Mouse (Mus musculus): ENCODE measurements around the gene Samm50.
A peak's percentile ranks its signal among the peaks of the same experiment; 100 is the strongest.

DNA sequence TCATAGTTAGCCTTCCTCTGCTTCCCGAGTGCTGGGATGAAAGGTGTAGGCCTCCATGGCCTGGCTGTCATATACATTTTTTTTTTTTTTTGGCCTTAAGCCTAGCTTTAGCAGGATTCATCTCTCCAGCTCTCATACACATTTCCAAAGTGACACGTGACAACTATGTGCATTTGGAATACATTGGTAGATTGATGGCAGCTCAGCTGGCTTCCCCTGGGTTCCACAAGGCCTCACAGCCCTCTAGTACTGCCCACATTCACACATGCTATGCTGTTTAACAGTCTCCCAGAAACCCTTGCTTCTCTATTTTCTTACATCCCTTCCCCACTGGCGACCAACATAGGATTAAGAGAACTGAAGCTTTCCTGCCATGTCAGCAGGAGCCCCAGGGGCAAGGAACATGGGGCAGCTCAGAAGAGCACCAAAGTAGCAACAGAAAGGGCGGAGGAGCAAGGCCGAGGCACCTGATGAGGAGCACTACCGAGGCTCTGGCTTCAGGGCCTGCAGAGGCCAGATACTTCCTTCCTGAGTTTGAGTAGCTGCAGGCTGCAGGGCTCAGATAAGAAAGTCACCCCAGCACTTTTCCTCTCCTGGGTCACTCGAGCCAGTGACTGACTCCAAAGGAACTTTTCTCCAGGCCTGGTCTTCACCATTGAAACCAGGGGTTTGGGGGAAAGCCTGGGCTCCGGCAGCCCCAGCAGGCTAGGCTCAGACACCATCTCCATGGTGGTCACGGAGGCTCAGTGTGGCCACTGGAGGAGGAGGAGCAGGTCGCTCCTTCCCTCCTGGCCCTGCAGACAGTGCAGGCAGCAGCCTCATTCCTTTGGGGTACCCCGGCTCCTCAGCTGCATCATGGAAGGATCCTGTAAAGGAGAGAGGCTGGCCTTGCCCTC is 17.7 kb downstream of the Samm50 start:
- TF ChIP-seq CTCF (IDR thresholded peaks at IDR 0.05; ENCODE audit: low read depth) (no peak), EP300 (IDR thresholded peaks at IDR 0.05; ENCODE audit: low read depth) (peak; percentile 93)
